ENCODE assay signal across 7 mouse cellular contexts in the genomic region with DNA sequence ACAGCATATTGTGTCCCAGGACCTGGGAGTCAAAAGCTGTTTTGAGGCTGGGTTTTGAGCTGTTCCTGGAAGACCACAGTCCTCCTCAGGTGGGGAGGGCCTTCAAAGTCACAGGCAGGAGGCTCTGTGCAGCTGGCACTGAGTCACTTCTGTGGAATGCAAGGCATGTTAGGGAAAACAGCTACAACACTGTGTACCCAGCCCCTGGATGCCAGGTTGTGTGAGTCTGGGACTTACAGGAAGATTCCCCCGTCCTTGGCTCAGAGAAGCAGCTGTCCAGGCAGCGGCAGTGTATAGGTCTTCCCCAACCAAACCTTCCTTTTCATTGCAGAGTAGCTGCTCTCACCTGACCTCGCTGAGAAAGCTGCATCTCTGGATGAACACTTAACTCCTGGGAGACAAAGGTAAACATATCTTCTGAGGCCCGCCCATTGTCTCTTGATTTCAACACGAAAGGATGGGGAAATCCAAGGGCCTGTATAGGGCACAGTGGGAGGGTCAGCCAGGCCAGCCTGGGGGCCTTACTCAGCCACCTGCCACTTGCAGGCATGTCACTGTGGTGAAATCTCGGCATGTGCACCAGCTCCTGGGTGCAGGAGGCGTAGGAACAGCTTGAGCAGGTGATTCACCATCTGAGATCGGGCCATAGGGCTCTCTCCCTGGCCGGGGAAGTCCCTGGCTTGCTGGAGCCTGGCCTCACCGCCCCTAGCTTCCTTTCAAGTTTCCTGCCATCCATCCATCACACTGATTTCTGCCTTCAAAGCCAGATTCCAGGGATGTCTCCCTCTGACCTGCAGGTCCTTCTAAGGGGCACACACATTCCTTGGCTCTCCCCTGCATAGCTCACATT.
DNase-seq lines count a peak whose midpoint lies in the region; ATAC-seq lines count a peak whose summit lies in the region.

No protein-coding gene starts in this region.

- WGBS in embryonic facial prominence, embryonic 12.5 days: 17% methylated on average over 10 of the region's 10 CpGs

- H3K27me3 ChIP-seq in embryonic facial prominence, embryonic 12.5 days: no peaks in the 10 kb centered on the region

- H3K9ac ChIP-seq in embryonic facial prominence, embryonic 12.5 days: no peak overlapping the region

- no peaks in the 10 kb centered on the region for H3K36me3 ChIP-seq in embryonic facial prominence, embryonic 12.5 days

- peak overlapping the region; percentile 4; the same call in 1 of the 2 replicates for H3K27ac ChIP-seq in embryonic facial prominence, embryonic 12.5 days

- H3K4me1 ChIP-seq in embryonic facial prominence, embryonic 12.5 days: peaks cover 9% of the 10 kb centered on the region

- H3K4me3 ChIP-seq in embryonic facial prominence, embryonic 12.5 days: no peak overlapping the region

- 0 out of 2 replicates have a peak, but pooled peaks have one; percentile 52 for ATAC-seq in embryonic facial prominence, embryonic 12.5 days (ENCODE audit: insufficient number of reproducible peaks, insufficient read depth, low FRiP score, low TSS enrichment)
- no peak for ATAC-seq in erythroid progenitor cell, adult 5-6 weeks (replicated peaks; ENCODE audit: low FRiP score, poor library complexity, severe bottlenecking)

- no peaks in the 10 kb centered on the region for H3K9me3 ChIP-seq in embryonic facial prominence, embryonic 12.5 days

- DNase-seq in ovary, adult 18-20 months (ENCODE audit: low spot score): peak; percentile 40
- DNase-seq in ovary, postnatal 14 days (ENCODE audit: low spot score): no peak
- DNase-seq in kidney, postnatal 4 days: peak; percentile 49 to 62
- no peak for DNase-seq in urinary bladder, postnatal 10 days (ENCODE audit: low spot score)
- no peak for DNase-seq in cerebellum, adult 11 months

- no peak overlapping the region for H3K4me2 ChIP-seq in embryonic facial prominence, embryonic 12.5 days (replicated peaks)

Comparison
In these comparisons a context has a peak if more than half of its experiments do, and no peak if none do; other contexts are left out.
1. DNase-seq: peak in ovary, adult 18-20 months (single experiment) and kidney, postnatal 4 days (2 of 2); none in ovary, postnatal 14 days (single experiment), urinary bladder, postnatal 10 days (single experiment) and cerebellum, adult 11 months (single experiment).